15 mouse cellular contexts compared by ENCODE assay signal in genomic region chr10:98897507-98897906, GRCm38 (mm10).
"Had no signal": no experiment of that assay in that cellular context is flagged by ENCODE, and none has a peak within 500 bp of the region (broad histone marks: within the 10 kb centered on the region; RNA-seq: fewer than 3 reads in every experiment).

No protein-coding gene starts in this region.

- H3K9ac ChIP-seq: liver, embryonic 13.5 days; lung, embryonic 14.5 days; midbrain, embryonic 13.5 days; neural tube, embryonic 15.5 days; stomach, embryonic 15.5 days had no signal

- ATAC-seq: midbrain, embryonic 13.5 days had no signal

- H3K9me3 ChIP-seq: limb, embryonic 10.5 days; liver, embryonic 13.5 days; midbrain, embryonic 13.5 days; neural tube, embryonic 15.5 days; stomach, embryonic 15.5 days had no signal

- H3K27me3 ChIP-seq: liver, embryonic 13.5 days; midbrain, embryonic 13.5 days; neural tube, embryonic 15.5 days; stomach, embryonic 15.5 days had no signal

- H3K4me1 ChIP-seq: limb, embryonic 10.5 days; midbrain, embryonic 13.5 days; neural tube, embryonic 15.5 days; stomach, embryonic 15.5 days had no signal

- H3K27ac ChIP-seq: kidney, postnatal 0 days; left cerebral cortex, adult 2 months; limb, embryonic 10.5 days; liver, embryonic 13.5 days; midbrain, embryonic 13.5 days; neural tube, embryonic 15.5 days; stomach, embryonic 15.5 days had no signal

- H3K4me3 ChIP-seq: left cerebral cortex, adult 2 months; limb, embryonic 10.5 days; liver, embryonic 13.5 days; midbrain, embryonic 13.5 days; neural tube, embryonic 15.5 days; stomach, embryonic 15.5 days had no signal

- H3K36me3 ChIP-seq: limb, embryonic 10.5 days; liver, embryonic 13.5 days; midbrain, embryonic 13.5 days; neural tube, embryonic 15.5 days; stomach, embryonic 15.5 days had no signal

- DNase-seq: kidney, adult 11 months; kidney, adult 9 months; kidney, postnatal 36 days; liver, embryonic 13.5 days; lung, embryonic 14.5 days; lung, postnatal 14 days; right cerebral cortex, postnatal 4 days; thymus, adult 2 months; thymus, postnatal 25 days had no signal

- H3K4me2 ChIP-seq: liver, embryonic 13.5 days; lung, embryonic 14.5 days; midbrain, embryonic 13.5 days; neural tube, embryonic 15.5 days; stomach, embryonic 15.5 days had no signal
